Mouse (Mus musculus): Measurements from ENCODE around the gene Tnni1.

The Tnni1 gene

GRCm38 (mm10) chr1:135765645-135766591 lies 13.3 kb upstream of the Tnni1 start, which contains the start of gene Phlda3:
Gene Phlda3, plus strand, starts transcription at chr1:135766119.
- in situ Hi-C loops (cut with MboI; ENCODE audit: low pct_unique_long_range_greater_than_20kb in 1 of 2, low sequenced_read_pairs in 2 of 2, unreplicated experiment in 1 of 2), result no loop called here

- in situ Hi-C loops (cut with MboI; ENCODE audit: low pct_unique_long_range_greater_than_20kb in 1 of 2, low sequenced_read_pairs in 2 of 2, unreplicated experiment in 1 of 2), result no loop called here
Observed at GRCm38 (mm10) chr1:135766592-135767306, 12.5 kb upstream of the Tnni1 start.

- in situ Hi-C loops (cut with MboI; ENCODE audit: low pct_unique_long_range_greater_than_20kb in 1 of 2, low sequenced_read_pairs in 2 of 2, unreplicated experiment in 1 of 2), result no loop called here
Observed at GRCm38 (mm10) chr1:135767324-135767890, 11.8 kb upstream of the Tnni1 start.

- in situ Hi-C loops (cut with MboI; ENCODE audit: low pct_unique_long_range_greater_than_20kb in 1 of 2, low sequenced_read_pairs in 2 of 2, unreplicated experiment in 1 of 2), result no loop called here
Observed at GRCm38 (mm10) chr1:135768400-135768799, 10.8 kb upstream of the Tnni1 start.

GRCm38 (mm10) chr1:135770237-135770636 lies 9.0 kb upstream of the Tnni1 start:
- in situ Hi-C loops (cut with MboI; ENCODE audit: low pct_unique_long_range_greater_than_20kb in 1 of 2, low sequenced_read_pairs in 2 of 2, unreplicated experiment in 1 of 2), result no loop called here

- in situ Hi-C loops (cut with MboI; ENCODE audit: low pct_unique_long_range_greater_than_20kb in 1 of 2, low sequenced_read_pairs in 2 of 2, unreplicated experiment in 1 of 2), result no loop called here
Observed at GRCm38 (mm10) chr1:135770896-135771572, 8.2 kb upstream of the Tnni1 start.

- in situ Hi-C loops (cut with MboI; ENCODE audit: low pct_unique_long_range_greater_than_20kb in 1 of 2, low sequenced_read_pairs in 2 of 2, unreplicated experiment in 1 of 2), result no loop called here
Observed at GRCm38 (mm10) chr1:135771573-135771970, 7.7 kb upstream of the Tnni1 start.

GRCm38 (mm10) chr1:135776596-135776995 lies 2.6 kb upstream of the Tnni1 start:
- in situ Hi-C loops (cut with MboI; ENCODE audit: low pct_unique_long_range_greater_than_20kb in 1 of 2, low sequenced_read_pairs in 2 of 2, unreplicated experiment in 1 of 2), result no loop called here

GRCm38 (mm10) chr1:135777046-135777445 lies 2.2 kb upstream of the Tnni1 start:
- in situ Hi-C loops (cut with MboI; ENCODE audit: low pct_unique_long_range_greater_than_20kb in 1 of 2, low sequenced_read_pairs in 2 of 2, unreplicated experiment in 1 of 2), result no loop called here

- in situ Hi-C loops (cut with MboI; ENCODE audit: low pct_unique_long_range_greater_than_20kb in 1 of 2, low sequenced_read_pairs in 2 of 2, unreplicated experiment in 1 of 2), result no loop called here
Observed at GRCm38 (mm10) chr1:135780649-135781048, 1.4 kb downstream of the Tnni1 start.

- in situ Hi-C loops (cut with MboI; ENCODE audit: low pct_unique_long_range_greater_than_20kb in 1 of 2, low sequenced_read_pairs in 2 of 2, unreplicated experiment in 1 of 2), result no loop called here
Observed at GRCm38 (mm10) chr1:135781220-135781619, 2.0 kb downstream of the Tnni1 start.

GRCm38 (mm10) chr1:135782816-135783215 lies 3.6 kb downstream of the Tnni1 start:
- in situ Hi-C loops (cut with MboI; ENCODE audit: low pct_unique_long_range_greater_than_20kb in 1 of 2, low sequenced_read_pairs in 2 of 2, unreplicated experiment in 1 of 2), result no loop called here

- in situ Hi-C loops (cut with MboI; ENCODE audit: low pct_unique_long_range_greater_than_20kb in 1 of 2, low sequenced_read_pairs in 2 of 2, unreplicated experiment in 1 of 2), result loop anchor here in 1 of 2 experiments (5.0 kb wide), 2 partner anchors 35 to 65 kb away; partner anchors contain the start of gene Csrp1
Observed at GRCm38 (mm10) chr1:135787799-135788198, 8.6 kb downstream of the Tnni1 start.

GRCm38 (mm10) chr1:135788708-135789107 lies 9.5 kb downstream of the Tnni1 start:
- in situ Hi-C loops (cut with MboI; ENCODE audit: low pct_unique_long_range_greater_than_20kb in 1 of 2, low sequenced_read_pairs in 2 of 2, unreplicated experiment in 1 of 2), result loop anchor here in 1 of 2 experiments (5.0 kb wide), 2 partner anchors 36 to 66 kb away; partner anchors contain the start of gene Csrp1

GRCm38 (mm10) chr1:135789815-135790214 lies 10.6 kb downstream of the Tnni1 start:
- in situ Hi-C loops (cut with MboI; ENCODE audit: low pct_unique_long_range_greater_than_20kb in 1 of 2, low sequenced_read_pairs in 2 of 2, unreplicated experiment in 1 of 2), result loop anchor here in 1 of 2 experiments (5.0 kb wide), 2 partner anchors 38 to 68 kb away; partner anchors contain the start of gene Csrp1

- in situ Hi-C loops (cut with MboI; ENCODE audit: low pct_unique_long_range_greater_than_20kb in 1 of 2, low sequenced_read_pairs in 2 of 2, unreplicated experiment in 1 of 2), result no loop called here
Observed at GRCm38 (mm10) chr1:135792143-135792939, 13.1 kb downstream of the Tnni1 start.

GRCm38 (mm10) chr1:135793370-135794215 lies 14.4 kb downstream of the Tnni1 start:
- in situ Hi-C loops (cut with MboI; ENCODE audit: low pct_unique_long_range_greater_than_20kb in 1 of 2, low sequenced_read_pairs in 2 of 2, unreplicated experiment in 1 of 2), result no loop called here
